Mouse (Mus musculus): Measurements from ENCODE around the gene Rab20. TPM values are rescaled to one million over a fixed set of nuclear protein-coding genes. Genes with fewer than 3 reads are reported as not detected.
A peak's percentile ranks its signal among the peaks of the same experiment; 100 is the strongest.

Gene Rab20
- total RNA-seq, 2 experiments from 2014 or later, result 1.3 to 2.5 TPM

DNA sequence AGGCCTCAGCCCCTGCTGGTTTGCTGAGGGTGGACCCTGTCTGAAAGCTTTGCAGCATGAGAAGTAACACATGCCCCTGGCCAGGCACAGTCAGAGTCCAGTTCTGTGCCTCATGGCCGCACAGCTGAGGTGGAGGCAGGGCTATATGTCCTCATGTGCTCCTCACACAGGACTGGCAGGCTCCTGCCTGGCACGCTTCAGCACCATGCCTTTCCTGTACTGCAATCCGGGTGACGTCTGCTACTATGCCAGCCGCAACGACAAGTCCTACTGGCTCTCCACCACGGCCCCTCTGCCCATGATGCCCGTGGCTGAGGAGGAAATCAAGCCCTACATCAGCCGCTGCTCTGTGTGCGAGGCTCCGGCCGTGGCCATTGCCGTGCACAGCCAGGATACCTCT lies 32.7 kb downstream of the Rab20 start:
- H3K4me3 ChIP-seq, result no peak overlapping the region
- H3K27ac ChIP-seq, result no peak overlapping the region
- DNase-seq, result no peak
- intact Hi-C loops (cut with DNase I), result no loop called here
- no peak for TF ChIP-seq CTCF (IDR thresholded peaks at IDR 0.05)

DNA sequence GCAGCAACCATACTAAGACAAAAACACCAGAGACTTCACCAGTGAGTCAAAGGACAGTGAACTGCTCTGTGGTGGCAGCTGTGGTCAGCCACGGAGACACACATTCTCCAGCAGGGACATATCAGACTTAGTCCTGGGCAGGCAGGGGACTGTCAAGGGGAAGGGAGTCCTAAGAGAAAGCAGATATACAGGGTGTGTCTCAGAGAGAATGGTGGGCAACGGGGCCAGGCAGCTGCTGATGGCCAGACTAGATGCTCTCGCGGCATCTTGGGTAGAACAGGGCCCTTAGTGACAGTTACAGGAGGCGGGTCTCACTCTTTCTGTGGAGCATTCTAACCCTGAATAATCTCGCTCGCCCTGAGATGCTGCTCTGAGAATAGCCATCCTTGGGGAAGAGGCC lies 34.3 kb downstream of the Rab20 start:
- no peak overlapping the region for H3K27ac ChIP-seq
- intact Hi-C loops (cut with DNase I), result no loop called here
- no peak overlapping the region for H3K4me3 ChIP-seq
- DNase-seq, result no peak
- no peak for TF ChIP-seq CTCF (IDR thresholded peaks at IDR 0.05)

DNA sequence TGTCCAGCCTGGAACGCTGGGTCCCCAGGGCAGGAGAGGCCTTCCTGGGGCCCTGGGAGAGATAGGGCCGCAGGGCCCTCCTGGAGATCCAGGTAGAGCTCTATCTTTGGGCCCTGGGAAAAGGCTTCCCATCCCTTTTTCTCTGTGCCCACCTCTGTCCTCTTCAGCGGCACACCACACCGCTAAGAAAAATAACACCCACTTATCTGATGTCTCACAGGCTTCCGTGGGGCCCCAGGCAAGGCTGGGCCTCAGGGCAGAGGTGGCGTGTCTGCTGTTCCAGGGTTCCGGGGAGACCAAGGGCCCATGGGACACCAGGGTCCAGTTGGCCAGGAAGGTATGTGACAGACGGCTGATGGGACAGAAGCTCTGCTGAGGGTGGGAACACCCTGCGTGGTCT lies 34.9 kb downstream of the Rab20 start:
- no peak for DNase-seq
- TF ChIP-seq CTCF (IDR thresholded peaks at IDR 0.05), result no peak
- Histone ChIP-seq H3K27ac (no peak overlapping the region), H3K4me3 (no peak overlapping the region)
- intact Hi-C loops (cut with DNase I), result no loop called here

DNA sequence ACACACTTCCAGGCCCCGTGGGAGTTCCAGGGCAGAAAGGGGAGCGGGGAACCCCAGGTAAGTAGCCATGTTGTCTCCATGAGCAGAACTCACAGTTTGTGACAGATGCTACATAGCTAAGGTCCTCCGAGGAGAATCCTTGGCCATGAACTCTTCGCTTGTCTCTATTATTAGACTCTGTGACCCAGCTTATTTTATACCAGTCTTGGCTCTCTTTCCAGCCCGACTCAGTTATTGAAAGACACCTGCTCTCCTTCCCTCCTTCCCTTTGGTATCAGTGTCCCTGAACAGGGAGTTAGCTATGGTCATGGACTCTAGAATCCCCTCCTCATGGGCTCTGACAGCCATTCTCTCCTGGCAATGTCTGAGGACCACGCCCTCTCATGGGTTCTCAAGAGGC lies 37.2 kb downstream of the Rab20 start:
- no peak overlapping the region for H3K4me3 ChIP-seq
- peak overlapping the region; percentile 78 for H3K27ac ChIP-seq
- TF ChIP-seq CTCF (IDR thresholded peaks at IDR 0.05), result no peak
- intact Hi-C loops (cut with DNase I), result no loop called here
- no peak for DNase-seq

DNA sequence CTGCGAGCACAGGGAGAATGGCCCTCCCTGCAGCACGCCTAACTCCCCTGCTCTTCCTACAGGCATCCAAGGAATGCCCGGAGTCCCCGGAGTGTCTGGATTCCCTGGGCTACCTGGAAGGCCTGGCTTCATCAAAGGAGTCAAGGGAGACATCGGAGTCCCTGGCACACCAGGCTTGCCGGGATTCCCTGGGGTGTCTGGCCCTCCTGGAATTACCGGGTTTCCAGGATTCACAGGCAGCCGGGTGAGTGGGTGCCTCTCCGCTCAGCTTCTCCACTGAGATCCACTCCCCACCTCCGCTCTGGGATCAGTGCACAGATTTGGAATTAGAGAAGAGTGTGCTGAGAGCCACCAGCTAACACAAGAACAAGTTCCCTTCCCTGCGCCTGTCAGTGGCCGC lies 40.6 kb downstream of the Rab20 start:
- intact Hi-C loops (cut with DNase I), result loop anchor here (10.0 kb wide), 1 partner anchor 257 kb away; no protein-coding TSS in a partner anchor
- TF ChIP-seq CTCF (IDR thresholded peaks at IDR 0.05), result no peak
- Histone ChIP-seq H3K27ac (no peak overlapping the region), H3K4me3 (no peak overlapping the region)
- no peak for DNase-seq

DNA sequence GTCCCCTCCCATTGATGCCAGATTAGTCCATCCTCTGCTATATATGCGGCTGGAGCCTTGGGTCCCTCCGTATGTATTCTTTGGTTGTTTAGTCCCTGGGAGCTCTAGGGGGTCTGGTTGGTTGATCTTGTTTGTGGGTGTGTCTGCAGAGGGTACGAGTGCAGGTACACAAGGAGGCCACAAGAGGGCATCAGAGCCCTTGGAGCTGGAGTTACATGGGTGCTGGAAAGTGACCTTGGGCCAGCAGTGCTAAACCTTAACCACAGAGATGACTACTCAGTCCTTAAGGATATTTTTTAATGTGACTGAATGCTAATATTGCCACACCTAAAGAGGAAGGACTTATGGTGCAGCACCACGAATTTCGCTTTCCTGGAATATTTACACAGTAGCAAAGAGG lies 47.8 kb downstream of the Rab20 start:
- Histone ChIP-seq H3K27ac (no peak overlapping the region), H3K4me3 (no peak overlapping the region)
- TF ChIP-seq CTCF (IDR thresholded peaks at IDR 0.05), result peak; percentile 72
- intact Hi-C loops (cut with DNase I), result loop anchor here (10.0 kb wide), 1 partner anchor 264 kb away; no protein-coding TSS in a partner anchor
- no peak for DNase-seq

DNA sequence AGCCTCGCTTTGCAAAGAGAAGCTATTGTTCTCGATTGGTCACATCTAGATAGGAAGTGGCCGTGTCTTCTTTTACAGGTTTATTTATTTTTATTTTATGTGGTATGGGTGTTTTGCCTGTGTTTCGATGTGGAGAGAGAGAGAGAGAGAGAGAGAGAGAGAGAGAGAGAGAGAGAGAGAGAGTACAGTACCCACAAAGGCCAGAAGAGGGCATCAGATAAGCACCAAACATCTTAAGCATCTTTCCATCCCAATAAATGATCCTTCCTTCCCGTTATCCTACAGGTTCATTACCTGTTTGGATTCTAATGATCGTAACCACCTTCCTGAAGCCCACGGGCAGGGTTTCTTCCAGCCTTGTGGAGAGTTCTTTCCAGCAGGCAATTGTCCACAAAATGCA lies 55.4 kb downstream of the Rab20 start:
- intact Hi-C loops (cut with DNase I), result loop anchor here (2.0 to 10.0 kb wide), 2 partner anchors 64 to 192 kb away; no protein-coding TSS in a partner anchor
- H3K4me3 ChIP-seq, result no peak overlapping the region
- no peak for DNase-seq
- no peak overlapping the region for H3K27ac ChIP-seq
- peak; percentile 59 for TF ChIP-seq CTCF (IDR thresholded peaks at IDR 0.05)

DNA sequence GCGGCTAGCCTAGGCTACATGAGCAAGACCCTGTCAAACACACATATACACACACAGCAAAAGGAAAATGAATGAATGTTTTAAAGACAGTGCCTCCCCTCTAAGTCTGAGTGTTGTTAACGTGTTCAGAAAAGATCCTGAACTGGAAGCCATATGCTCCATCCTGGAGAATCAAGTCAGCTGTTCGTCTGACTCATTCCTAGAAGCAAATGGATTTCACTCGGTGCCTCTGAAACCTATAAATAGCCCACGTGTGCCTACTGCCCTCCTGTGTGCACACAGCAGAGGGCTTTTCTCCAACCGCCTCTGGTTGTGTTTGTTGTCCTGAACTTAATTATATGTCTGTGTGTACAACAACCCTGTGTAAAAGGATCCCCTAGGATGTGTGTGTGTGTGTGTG lies 56.5 kb downstream of the Rab20 start:
- Histone ChIP-seq H3K4me3 (no peak overlapping the region), H3K27ac (no peak overlapping the region)
- DNase-seq, result no peak
- TF ChIP-seq CTCF (IDR thresholded peaks at IDR 0.05), result no peak
- intact Hi-C loops (cut with DNase I), result loop anchor here (2.0 to 10.0 kb wide), 2 partner anchors 65 to 193 kb away; no protein-coding TSS in a partner anchor

DNA sequence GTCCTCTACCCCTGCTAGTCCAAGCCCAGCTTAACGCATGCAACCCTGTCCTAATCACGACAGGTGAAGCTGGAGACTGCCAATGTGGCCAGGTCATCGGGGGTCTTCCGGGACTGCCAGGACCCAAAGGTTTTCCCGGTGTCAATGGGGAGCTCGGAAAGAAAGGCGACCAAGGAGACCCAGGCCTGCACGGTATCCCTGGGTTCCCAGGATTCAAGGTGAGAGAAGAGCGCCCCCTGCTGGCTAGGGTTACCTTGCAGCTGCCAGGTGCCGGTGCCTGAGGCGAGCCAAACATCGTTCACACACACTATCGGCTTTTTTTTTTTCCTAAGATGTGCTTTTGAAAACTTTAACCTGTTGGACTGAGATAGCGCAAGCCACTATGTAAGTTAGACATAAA lies 57.4 kb downstream of the Rab20 start:
- intact Hi-C loops (cut with DNase I), result loop anchor here (10.0 kb wide), 1 partner anchor 194 kb away; no protein-coding TSS in a partner anchor
- DNase-seq, result peak; percentile 79
- TF ChIP-seq CTCF (IDR thresholded peaks at IDR 0.05), result peak; percentile 79
- H3K27ac ChIP-seq, result no peak overlapping the region
- no peak overlapping the region for H3K4me3 ChIP-seq

DNA sequence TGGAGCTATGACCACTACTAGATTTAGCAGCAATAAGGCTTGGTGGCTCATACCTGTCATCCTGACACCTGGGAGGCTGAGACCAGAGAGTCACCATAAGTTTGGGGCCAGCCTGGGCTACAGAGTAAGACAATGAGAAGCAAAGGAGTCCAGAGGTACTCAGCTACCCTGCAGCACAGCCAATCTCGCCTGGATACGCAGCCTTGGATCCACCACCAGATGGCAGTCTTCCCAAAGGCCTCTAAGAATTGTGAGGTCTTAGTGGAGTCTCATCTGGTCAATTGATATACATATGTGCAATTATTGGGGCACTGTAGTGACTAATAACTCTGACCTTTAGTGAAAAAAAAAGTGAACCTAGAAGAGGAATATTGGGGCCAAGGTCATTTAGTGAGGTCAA lies 58.9 kb downstream of the Rab20 start:
- peak; percentile 79 for TF ChIP-seq CTCF (IDR thresholded peaks at IDR 0.05)
- peak; percentile 71 for DNase-seq
- Histone ChIP-seq H3K4me3 (no peak overlapping the region), H3K27ac (no peak overlapping the region)
- intact Hi-C loops (cut with DNase I), result loop anchor here (10.0 kb wide), 1 partner anchor 195 kb away; no protein-coding TSS in a partner anchor

DNA sequence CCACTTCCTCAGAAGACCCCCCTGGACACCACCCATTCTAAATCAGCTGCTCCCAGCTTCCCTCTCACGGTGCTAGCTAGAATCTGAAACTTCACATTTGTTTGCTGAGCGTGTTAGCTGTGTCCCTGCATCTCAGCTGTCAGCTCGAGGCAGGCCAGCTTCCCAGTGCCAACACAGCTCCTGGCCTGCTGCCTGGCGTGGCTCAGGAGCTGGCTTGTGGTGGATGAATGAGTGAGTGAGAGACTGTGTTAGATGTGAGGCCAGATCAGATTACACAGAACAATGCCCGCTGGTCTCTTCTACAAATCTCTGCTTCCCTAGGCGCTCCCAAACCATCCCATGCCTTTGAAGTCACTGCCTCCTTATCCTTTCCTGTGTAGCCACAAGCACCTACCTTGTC lies 59.3 kb downstream of the Rab20 start:
- DNase-seq, result peak; percentile 88
- Histone ChIP-seq H3K4me3 (peak overlapping the region; percentile 28), H3K27ac (peak overlapping the region; percentile 68)
- intact Hi-C loops (cut with DNase I), result no loop called here
- TF ChIP-seq CTCF (IDR thresholded peaks at IDR 0.05), result no peak

DNA sequence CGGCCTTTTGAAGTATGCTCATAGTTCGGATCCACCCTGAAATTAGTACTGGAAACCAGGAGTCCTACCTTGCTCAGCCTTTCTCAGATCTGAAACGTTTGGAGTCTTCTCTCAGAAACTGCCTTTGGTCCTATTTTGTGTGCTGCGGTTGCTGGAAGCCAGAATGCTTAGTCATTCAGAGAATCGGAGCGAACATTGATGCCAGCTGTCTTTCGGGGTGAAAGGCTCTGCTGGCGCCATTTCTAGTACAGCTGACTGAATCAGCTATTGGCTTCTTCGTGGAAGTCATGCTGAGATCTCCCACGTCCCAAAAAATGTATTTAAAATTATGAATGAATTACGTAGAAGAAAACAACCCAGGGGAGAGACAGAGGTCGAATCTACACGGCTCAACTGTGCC lies 60.7 kb downstream of the Rab20 start:
- H3K4me3 ChIP-seq, result no peak overlapping the region
- H3K27ac ChIP-seq, result 0 out of 2 replicates have a peak overlapping the region, but pooled peaks have one; percentile 20
- DNase-seq, result no peak
- no peak for TF ChIP-seq CTCF (IDR thresholded peaks at IDR 0.05)
- intact Hi-C loops (cut with DNase I), result no loop called here

DNA sequence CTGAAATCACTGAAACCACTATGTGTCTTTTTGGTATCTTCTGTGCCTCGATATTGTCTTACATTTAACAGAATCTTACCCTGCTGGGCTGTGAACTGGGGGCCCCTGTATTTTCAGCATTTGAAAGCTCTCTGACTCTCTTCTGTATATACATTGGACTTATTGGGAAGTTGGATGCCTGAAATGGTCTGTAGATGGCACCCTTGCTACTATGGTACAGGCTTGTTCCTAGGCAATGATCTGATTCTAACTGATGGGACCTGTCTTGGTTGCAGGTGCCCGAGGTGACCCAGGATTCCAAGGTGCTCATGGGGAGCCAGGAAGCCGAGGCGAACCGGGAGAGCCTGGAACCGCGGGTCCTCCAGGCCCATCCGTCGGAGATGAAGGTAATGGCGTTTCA lies 63.4 kb downstream of the Rab20 start:
- TF ChIP-seq CTCF (IDR thresholded peaks at IDR 0.05), result peak; percentile 15; the same call in 1 of the 2 replicates
- DNase-seq, result no peak
- intact Hi-C loops (cut with DNase I), result no loop called here
- no peak overlapping the region for H3K4me3 ChIP-seq
- H3K27ac ChIP-seq, result no peak overlapping the region

DNA sequence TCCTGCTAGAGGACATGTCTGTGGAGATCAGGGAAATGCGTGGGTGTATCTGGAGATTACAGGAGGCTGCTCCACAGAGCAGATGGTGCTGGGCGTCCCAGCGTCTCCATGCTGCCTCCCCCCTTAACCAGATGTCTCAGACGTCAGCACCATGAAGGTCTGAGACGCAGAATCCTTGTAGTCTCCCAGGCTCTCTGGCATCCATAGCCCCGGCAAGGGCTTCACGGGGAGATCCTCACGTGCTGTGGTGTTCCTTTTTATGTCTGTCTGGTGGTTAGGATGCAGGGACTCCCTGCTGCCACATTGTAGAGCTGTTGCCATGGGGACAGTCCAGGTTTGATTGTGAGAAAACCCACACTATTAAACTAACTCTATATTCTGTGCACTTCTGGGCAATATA lies 64.2 kb downstream of the Rab20 start:
- H3K4me3 ChIP-seq, result no peak overlapping the region
- intact Hi-C loops (cut with DNase I), result no loop called here
- no peak for TF ChIP-seq CTCF (IDR thresholded peaks at IDR 0.05)
- DNase-seq, result no peak
- no peak overlapping the region for H3K27ac ChIP-seq

Measured in gastrocnemius, adult 2 months (tissue).